Mouse (Mus musculus) embryonic facial prominence, embryonic 15.5 days (tissue): ENCODE results near the gene Pstpip1. TPM values are rescaled to one million over a fixed set of nuclear protein-coding genes. Genes with fewer than 3 reads are reported as not detected.

Experiments used
- ATAC-seq: fragments of 200-750 bp; cut with Nextera tagmentation; 2 replicates; pipeline ENCODE4 v1.8.0; 2017; ENCODE audit warnings: low read depth, moderate TSS enrichment; ENCODE audit not compliant: insufficient number of reproducible peaks, low FRiP score, low TSS enrichment
- H3K27ac ChIP-seq: fragments of 300-500 bp; sonication (generic); replicated peaks from 2 replicates; pipeline ENCODE4 v1.5.1; 2015; ENCODE audit warnings: mild to moderate bottlenecking, inconsistent platforms
- H3K27me3 ChIP-seq: fragments of 300-500 bp; sonication (generic); 2 replicates; pipeline ENCODE4 v1.6.1; 2015; ENCODE audit warnings: inconsistent platforms
- H3K36me3 ChIP-seq: fragments of 300-500 bp; sonication (generic); 2 replicates; pipeline ENCODE4 v1.6.1; 2015; ENCODE audit warnings: mild to moderate bottlenecking, inconsistent platforms
- H3K4me1 ChIP-seq: fragments of 300-500 bp; sonication (generic); 2 replicates; pipeline ENCODE4 v1.6.1; 2015; ENCODE audit warnings: inconsistent platforms
- H3K4me2 ChIP-seq: fragments of 300-500 bp; sonication (generic); replicated peaks from 2 replicates; pipeline ENCODE4 v1.6.1; 2015; ENCODE audit warnings: mild to moderate bottlenecking, inconsistent platforms
- H3K4me3 ChIP-seq: fragments of 300-500 bp; sonication (generic); replicated peaks from 2 replicates; pipeline ENCODE4 v1.5.1; 2015; ENCODE audit warnings: mild to moderate bottlenecking, inconsistent platforms
- H3K9ac ChIP-seq: fragments of 300-500 bp; sonication (generic); 2 replicates; pipeline ENCODE4 v1.6.1; 2015; ENCODE audit warnings: inconsistent platforms
- H3K9me3 ChIP-seq: fragments of 300-500 bp; sonication (generic); replicated peaks from 2 replicates; pipeline ENCODE4 v1.6.1; 2016; ENCODE audit warnings: inconsistent platforms
- WGBS: fragments of 180-500 bp; shearing (Covaris S2); methylation state at CpG from one replicate; pipeline ENCODE4 v1.1.7; 2015; 5-methylcytosine and 5-hydroxymethylcytosine counted together
- polyA plus RNA-seq: library from polyadenylated mRNA; unstranded; fragments of >200 nt; fragmentation: Nextera tagmentation; extraction: Ambion mirVana; gene quantifications from 2 replicates; pipeline ENCODE4 v1.2.1, GENCODE M21; 2015

Gene Pstpip1
- 4.6 and 4.8 TPM in 2 replicates for polyA plus RNA-seq

- Histone ChIP-seq H3K4me1 (peaks cover 25% of the 10 kb centered on the region), H3K36me3 (no peaks in the 10 kb centered on the region), H3K4me3 (peak within 1 kb of the TSS; percentile 7), H3K27ac (peak within 1 kb of the TSS; percentile 81), H3K4me2 (peak within 1 kb of the TSS; percentile 42), H3K27me3 (no peaks in the 10 kb centered on the region), H3K9ac (no peak within 1 kb of the TSS), H3K9me3 (no peaks in the 10 kb centered on the region)
- ATAC-seq, result peak; percentile 85
- WGBS, result 13% methylated on average over 22 of the region's 22 CpGs
These were observed at the start of gene Pstpip1 for GRCm38 (mm10) chr9:56089778-56090520. TSS of gene Pstpip1 (plus strand) at chr9:56089962.

- peak; percentile 100 for ATAC-seq
- no peaks in the 10 kb centered on the region for H3K27me3 ChIP-seq
- peaks cover 9% of the 10 kb centered on the region for H3K36me3 ChIP-seq
- no peaks in the 10 kb centered on the region for H3K9me3 ChIP-seq
- H3K4me2 ChIP-seq, result peak within 1 kb of the TSS; percentile 55
- peak within 1 kb of the TSS; percentile 97 for H3K9ac ChIP-seq
- H3K4me3 ChIP-seq, result peak within 1 kb of the TSS; percentile 74
- WGBS, result under 1% methylated on average over 49 of the region's 49 CpGs
- peaks cover 19% of the 10 kb centered on the region for H3K4me1 ChIP-seq
- peak within 1 kb of the TSS; percentile 97 for H3K27ac ChIP-seq
These were observed 48.2 kb upstream of the Pstpip1 start, which contains the start of gene Rcn2 for GRCm38 (mm10) chr9:56041372-56042180. TSS of gene Rcn2 (plus strand) at chr9:56041845.

GRCm38 (mm10) chr9:56042181-56042621 is 47.6 kb upstream of the Pstpip1 start:
- peaks cover 9% of the 10 kb centered on the region for H3K36me3 ChIP-seq
- peak overlapping the region; percentile 55 for H3K4me2 ChIP-seq
- H3K4me1 ChIP-seq, result peaks cover 19% of the 10 kb centered on the region
- ATAC-seq, result no peak; the same call in 1 of the 2 replicates
- H3K4me3 ChIP-seq, result peak overlapping the region; percentile 74
- H3K9me3 ChIP-seq, result no peaks in the 10 kb centered on the region
- no peaks in the 10 kb centered on the region for H3K27me3 ChIP-seq
- H3K27ac ChIP-seq, result peak overlapping the region; percentile 97
- H3K9ac ChIP-seq, result peak overlapping the region; percentile 97
- WGBS, result under 1% methylated on average over 16 of the region's 16 CpGs

GRCm38 (mm10) chr9:56053796-56054195 is 36.0 kb upstream of the Pstpip1 start:
- Histone ChIP-seq H3K4me1 (no peaks in the 10 kb centered on the region; the same call in 1 of the 2 replicates), H3K27ac (no peak overlapping the region), H3K9ac (no peak overlapping the region), H3K9me3 (no peaks in the 10 kb centered on the region), H3K27me3 (no peaks in the 10 kb centered on the region), H3K4me3 (no peak overlapping the region), H3K36me3 (peaks cover 33% of the 10 kb centered on the region), H3K4me2 (no peak overlapping the region)
- no peak for ATAC-seq
- WGBS, result 75% methylated on average over 3 of the region's 3 CpGs

GRCm38 (mm10) chr9:56056147-56056546 is 33.6 kb upstream of the Pstpip1 start:
- WGBS, result 85% methylated on average over 6 of the region's 6 CpGs
- no peak overlapping the region for H3K27ac ChIP-seq

GRCm38 (mm10) chr9:56062336-56062735 is 27.4 kb upstream of the Pstpip1 start:
- H3K27me3 ChIP-seq, result no peaks in the 10 kb centered on the region
- 94% methylated on average over 5 of the region's 5 CpGs for WGBS
- no peak for ATAC-seq

More at GRCm38 (mm10) chr9:56056147-56056546, 33.6 kb upstream of the Pstpip1 start:
- Histone ChIP-seq H3K36me3 (peaks cover 51% of the 10 kb centered on the region), H3K27me3 (no peaks in the 10 kb centered on the region), H3K4me1 (no peaks in the 10 kb centered on the region; the same call in 1 of the 2 replicates), H3K9ac (no peak overlapping the region), H3K9me3 (no peaks in the 10 kb centered on the region), H3K4me3 (no peak overlapping the region), H3K4me2 (no peak overlapping the region)
- no peak for ATAC-seq

GRCm38 (mm10) chr9:56065011-56065410 is 24.8 kb upstream of the Pstpip1 start:
- no peak overlapping the region for H3K9ac ChIP-seq
- H3K9me3 ChIP-seq, result no peaks in the 10 kb centered on the region
- no peaks in the 10 kb centered on the region for H3K4me1 ChIP-seq
- peaks cover 42% of the 10 kb centered on the region for H3K36me3 ChIP-seq
- no peak overlapping the region for H3K27ac ChIP-seq
- H3K4me2 ChIP-seq, result no peak overlapping the region
- H3K27me3 ChIP-seq, result no peaks in the 10 kb centered on the region
- ATAC-seq, result no peak
- 56% methylated on average over 3 of the region's 3 CpGs for WGBS
- H3K4me3 ChIP-seq, result no peak overlapping the region

More at GRCm38 (mm10) chr9:56062336-56062735, 27.4 kb upstream of the Pstpip1 start:
- Histone ChIP-seq H3K36me3 (peaks cover 52% of the 10 kb centered on the region), H3K4me2 (no peak overlapping the region), H3K9me3 (no peaks in the 10 kb centered on the region), H3K27ac (no peak overlapping the region), H3K4me1 (no peaks in the 10 kb centered on the region), H3K4me3 (no peak overlapping the region), H3K9ac (no peak overlapping the region)

- Histone ChIP-seq H3K36me3 (peaks cover 20% of the 10 kb centered on the region), H3K9ac (no peak overlapping the region), H3K27ac (no peak overlapping the region), H3K4me2 (no peak overlapping the region), H3K9me3 (no peaks in the 10 kb centered on the region), H3K4me3 (no peak overlapping the region), H3K4me1 (peaks cover 10% of the 10 kb centered on the region), H3K27me3 (no peaks in the 10 kb centered on the region)
- no peak for ATAC-seq
- 92% methylated on average over 4 of the region's 4 CpGs for WGBS
These were observed 21.8 kb upstream of the Pstpip1 start for GRCm38 (mm10) chr9:56067964-56068363.

GRCm38 (mm10) chr9:56068630-56069029 is 21.1 kb upstream of the Pstpip1 start:
- 96% methylated on average over 1 of the region's 1 CpGs for WGBS
- H3K36me3 ChIP-seq, result peaks cover 20% of the 10 kb centered on the region
- no peak overlapping the region for H3K27ac ChIP-seq
- no peak overlapping the region for H3K4me2 ChIP-seq
- no peak overlapping the region for H3K9ac ChIP-seq
- H3K9me3 ChIP-seq, result no peaks in the 10 kb centered on the region
- H3K4me1 ChIP-seq, result peaks cover 10% of the 10 kb centered on the region
- no peak overlapping the region for H3K4me3 ChIP-seq
- ATAC-seq, result no peak
- H3K27me3 ChIP-seq, result no peaks in the 10 kb centered on the region

- peaks cover 11% of the 10 kb centered on the region; the same call in 1 of the 2 replicates for H3K36me3 ChIP-seq
- no peak overlapping the region for H3K4me3 ChIP-seq
- ATAC-seq, result no peak
- H3K27me3 ChIP-seq, result no peaks in the 10 kb centered on the region
- peaks cover 20% of the 10 kb centered on the region for H3K4me1 ChIP-seq
- H3K9ac ChIP-seq, result no peak overlapping the region
- 25% methylated on average over 2 of the region's 2 CpGs for WGBS
- peak overlapping the region; percentile 73 for H3K27ac ChIP-seq
- no peak overlapping the region for H3K4me2 ChIP-seq
- H3K9me3 ChIP-seq, result no peaks in the 10 kb centered on the region
These were observed 16.9 kb upstream of the Pstpip1 start for GRCm38 (mm10) chr9:56072861-56073260.

GRCm38 (mm10) chr9:56074863-56075262 is 14.9 kb upstream of the Pstpip1 start:
- H3K4me1 ChIP-seq, result peaks cover 20% of the 10 kb centered on the region
- H3K27ac ChIP-seq, result no peak overlapping the region
- peaks cover 7% of the 10 kb centered on the region for H3K36me3 ChIP-seq
- ATAC-seq, result no peak
- H3K9me3 ChIP-seq, result no peaks in the 10 kb centered on the region
- no peak overlapping the region for H3K4me3 ChIP-seq
- no peak overlapping the region for H3K4me2 ChIP-seq
- H3K27me3 ChIP-seq, result no peaks in the 10 kb centered on the region
- 80% methylated on average over 12 of the region's 12 CpGs for WGBS
- no peak overlapping the region for H3K9ac ChIP-seq
